Mouse (Mus musculus): ENCODE data around the gene Abcb5. TPM values are rescaled to one million over a fixed set of nuclear protein-coding genes. Genes with fewer than 3 reads are reported as not detected.

Abcb5 gene
- total RNA-seq, 2 experiments from 2014 or later: not detected

DNA sequence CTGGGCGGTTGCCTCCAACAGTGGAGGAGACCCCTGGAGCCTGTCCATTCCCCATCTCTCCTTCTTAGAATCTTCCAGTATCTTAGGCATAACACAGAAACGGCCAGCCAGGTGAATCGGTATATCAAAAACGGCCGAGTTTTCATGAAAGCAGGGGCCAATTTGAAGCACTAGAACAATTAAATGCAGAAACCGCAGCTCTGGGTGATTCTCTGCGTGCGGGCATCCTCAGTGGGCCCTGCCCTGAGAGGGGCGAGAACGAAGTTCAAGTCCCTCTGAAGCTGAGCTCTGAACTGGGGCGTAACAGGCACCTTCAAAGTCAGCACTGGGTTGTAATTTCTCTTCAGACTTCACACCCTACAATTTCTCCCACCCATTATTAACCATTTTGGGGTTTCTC is 128.9 kb downstream of the Abcb5 start:
- intact Hi-C loops (cut with DNase I): loop anchor here (2.0 to 5.0 kb wide), 3 partner anchors 17 to 535 kb away; partner anchors contain the start of gene Sp4

DNA sequence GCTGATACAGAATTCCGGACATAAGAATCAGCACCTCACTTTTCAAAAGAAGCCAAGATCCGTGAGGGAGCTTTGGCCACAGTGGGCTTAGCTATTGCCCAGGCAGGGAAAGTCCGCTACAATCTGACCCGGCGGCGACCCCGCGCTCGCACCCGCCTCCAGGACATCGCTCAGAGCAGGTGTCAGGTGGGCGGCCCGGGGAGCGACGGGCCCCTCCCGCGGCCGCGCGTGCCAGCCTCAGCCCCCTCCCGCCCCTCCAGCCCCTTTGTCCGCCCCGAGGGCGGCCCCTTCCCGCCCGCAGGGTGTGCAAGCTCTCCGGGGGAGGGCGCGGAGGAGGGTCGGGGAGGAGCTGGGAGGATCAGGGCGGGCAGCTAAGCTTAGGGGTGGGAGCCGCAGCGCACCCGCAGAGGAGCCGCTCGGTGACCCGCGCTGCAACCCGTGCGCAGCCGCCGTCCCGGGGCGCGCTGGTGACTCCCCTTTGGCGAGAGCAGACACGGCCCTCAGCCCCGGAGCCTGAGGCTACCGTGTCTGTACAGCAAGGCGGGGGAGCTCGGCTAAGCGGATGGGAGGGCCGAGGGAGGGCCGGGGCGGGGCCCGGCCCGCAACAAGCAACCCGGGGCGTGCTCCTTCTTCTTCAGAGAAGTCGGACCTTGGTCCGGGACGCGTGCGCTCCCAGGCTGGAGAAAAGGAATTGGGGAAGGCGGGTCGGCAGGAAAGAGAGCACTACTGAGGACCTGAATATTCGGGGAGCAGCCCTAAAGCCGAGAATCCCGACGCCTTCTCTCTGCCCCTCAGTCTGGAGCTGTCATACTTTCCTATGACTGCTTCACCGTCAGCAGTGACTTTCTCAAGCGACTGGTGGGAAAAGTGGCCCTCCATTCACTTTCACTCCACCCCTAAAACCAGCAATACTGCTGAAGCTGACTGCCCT is 129.5 kb downstream of the Abcb5 start:
- intact Hi-C loops (cut with DNase I): loop anchor here (2.0 to 5.0 kb wide), 3 partner anchors 18 to 534 kb away; partner anchors contain the start of gene Sp4

More for the DNA sequence above, 128.9 kb downstream of the Abcb5 start:
- DNase-seq (ENCODE audit: low spot score in 2 of 2): no peak

GRCm38 (mm10) chr12:118829881-118830280 is 136.3 kb downstream of the Abcb5 start:
- intact Hi-C loops (cut with DNase I): no loop called here

More for the DNA sequence above, 129.5 kb downstream of the Abcb5 start:
- no peak for DNase-seq (ENCODE audit: low spot score in 2 of 2)

More at GRCm38 (mm10) chr12:118829881-118830280, 136.3 kb downstream of the Abcb5 start:
- DNase-seq (ENCODE audit: low spot score in 2 of 2): no peak

Other genes with a start within 250 kb of the Abcb5 start
- 1 to 10 TPM; 1.7 to 3.9 TPM for gene Sp8, start 120.1 kb downstream of the Abcb5 start, total RNA-seq (2021)

Measured in left cerebral cortex, postnatal 36 days (tissue).